Mouse (Mus musculus) bone marrow, adult 2 months (tissue): ENCODE data around the gene Tpmt.

Experiments
- CTCF ChIP-seq: fragments of 200-500 bp; IDR thresholded peaks from 2 replicates; pipeline ENCODE4 v1.5.1; 2011; ENCODE audit warnings: low read length, control low read depth; ENCODE audit not compliant: control insufficient read depth, insufficient read depth
- POLR2A ChIP-seq: fragments of 200-500 bp; IDR thresholded peaks from 2 replicates; pipeline ENCODE4 v1.6.1; 2011; ENCODE audit warnings: low read depth, mild to moderate bottlenecking, control low read depth, low read length, borderline replicate concordance; ENCODE audit not compliant: control insufficient read depth

GRCm38 (mm10) chr13:47013740-47014139, 30.8 kb downstream of the Tpmt start:
- TF ChIP-seq CTCF, result no peak
- TF ChIP-seq POLR2A, result no peak
